In the genomic region with DNA sequence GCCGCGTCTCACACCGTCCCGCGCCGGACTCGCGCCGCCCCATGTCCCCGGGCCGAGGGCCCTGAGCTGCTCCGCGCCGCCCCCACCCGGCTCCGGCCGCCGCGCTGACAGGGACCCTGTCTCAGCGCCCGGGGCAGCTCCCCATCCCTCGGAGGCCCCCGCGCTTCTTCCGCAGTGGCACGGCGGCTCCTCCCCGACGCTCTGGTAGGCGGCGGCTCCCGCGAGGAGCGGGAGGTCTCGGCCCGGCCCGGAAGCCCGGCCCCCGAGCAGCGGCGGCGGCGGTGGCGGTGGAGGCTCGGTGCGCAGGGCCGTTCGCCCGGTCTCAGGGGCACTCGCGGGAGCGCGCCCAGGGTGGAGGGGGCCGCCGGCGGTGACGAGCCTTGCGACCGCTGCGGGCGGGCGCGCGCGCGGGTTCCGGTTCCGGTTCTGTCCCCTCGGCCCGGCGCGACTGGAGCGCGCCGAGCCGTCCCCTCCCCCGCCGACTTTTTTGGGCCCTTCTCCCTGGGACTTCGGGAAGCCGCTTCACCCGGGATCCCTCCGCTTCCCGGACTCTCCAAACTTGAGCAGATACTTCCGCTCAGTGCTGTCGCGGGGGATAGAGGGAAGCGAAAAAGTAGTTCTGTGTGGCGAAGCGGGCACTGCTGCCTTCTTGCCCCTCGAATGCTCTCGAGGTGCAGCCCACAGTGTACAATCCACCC, we compare ENCODE assay signal across 8 mouse cellular contexts. TPM values are rescaled to one million over a fixed set of nuclear protein-coding genes. Genes with fewer than 3 reads are reported as not detected.
A peak's percentile ranks its signal among the peaks of the same experiment; 100 is the strongest.
DNase-seq lines count a peak whose midpoint lies in the region; ATAC-seq and TF ChIP-seq lines count a peak whose summit lies in the region.

No protein-coding gene starts in this region.

- ATAC-seq in cerebellum, adult (ENCODE audit: insufficient number of reproducible peaks, low FRiP score, low TSS enrichment), result peak; percentile 79
- ATAC-seq in forebrain, embryonic 13.5 days, result peak; percentile 87
- peak; percentile 77 for ATAC-seq in heart, postnatal 0 days (ENCODE audit: insufficient read depth, low read depth)
- ATAC-seq in liver, embryonic 15.5 days (ENCODE audit: insufficient read depth), result peak; percentile 71
- ATAC-seq in neural tube, embryonic 14.5 days (ENCODE audit: low read depth), result peak; percentile 89

- DNase-seq in heart, postnatal 0 days (ENCODE audit: low spot score), result peak; percentile 95
- peak; percentile 96 to 97 for DNase-seq in kidney, postnatal 36 days

- H3K4me1 ChIP-seq in ES-Bruce4 (ENCODE audit: control insufficient read depth, insufficient read depth, low read length), result no peaks in the 10 kb centered on the region
- peaks cover 44% of the 10 kb centered on the region for H3K4me1 ChIP-seq in forebrain, embryonic 13.5 days
- H3K4me1 ChIP-seq in heart, postnatal 0 days (ENCODE audit: control insufficient read depth, insufficient read depth), result peaks cover 27% of the 10 kb centered on the region
- H3K4me1 ChIP-seq in liver, embryonic 15.5 days (replicated peaks), result peaks cover 60% of the 10 kb centered on the region
- H3K4me1 ChIP-seq in neural tube, embryonic 14.5 days (ENCODE audit: control insufficient read depth, insufficient read depth, low read length), result peaks cover 22% of the 10 kb centered on the region
- peaks cover 11% of the 10 kb centered on the region for H3K4me1 ChIP-seq in testis, adult 2 months (ENCODE audit: control insufficient read depth, insufficient read depth, low read length)

- no peak for TF ChIP-seq POLR2A in ES-Bruce4 (IDR thresholded peaks at IDR 0.05; ENCODE audit: insufficient read depth, low read length)
- peak; percentile 67; the same call in 1 of the 2 replicates for TF ChIP-seq POLR2A in testis, adult 2 months (IDR thresholded peaks at IDR 0.05; ENCODE audit: control insufficient read depth, low read depth, low read length)

- H3K27ac ChIP-seq in ES-Bruce4 (ENCODE audit: insufficient read depth, low read length), result peak overlapping the region; percentile 21; the same call in 1 of the 2 replicates
- H3K27ac ChIP-seq in forebrain, embryonic 13.5 days, result peak overlapping the region; percentile 90
- H3K27ac ChIP-seq in heart, postnatal 0 days (ENCODE audit: low read depth), result peak overlapping the region; percentile 97
- H3K27ac ChIP-seq in liver, embryonic 15.5 days (replicated peaks), result peak overlapping the region; percentile 97
- peak overlapping the region; percentile 88 for H3K27ac ChIP-seq in neural tube, embryonic 14.5 days (ENCODE audit: low read depth, low read length)
- H3K27ac ChIP-seq in testis, adult 2 months (ENCODE audit: control insufficient read depth, insufficient read depth, low read depth, low read length), result peak overlapping the region; percentile 93

- 0 out of 2 replicates have a peak, but pooled peaks have one; percentile 61 for TF ChIP-seq EP300 in ES-Bruce4 (IDR thresholded peaks at IDR 0.05; ENCODE audit: insufficient read depth, low read depth, low read length)
- peak; percentile 61 for TF ChIP-seq EP300 in heart, postnatal 0 days (IDR thresholded peaks at IDR 0.05; ENCODE audit: low read depth)

- under 1% methylated on average over 49 of the region's 91 CpGs for WGBS in forebrain, embryonic 13.5 days
- under 1% methylated on average over 59 of the region's 91 CpGs for WGBS in heart, postnatal 0 days
- under 1% methylated on average over 84 of the region's 91 CpGs for WGBS in liver, embryonic 15.5 days (ENCODE audit: insufficient replicate concordance)
- WGBS in neural tube, embryonic 14.5 days, result under 1% methylated on average over 81 of the region's 91 CpGs

- H3K27me3 ChIP-seq in ES-Bruce4 (ENCODE audit: control insufficient read depth, insufficient read depth, low read length, poor library complexity, severe bottlenecking), result no peaks in the 10 kb centered on the region
- H3K27me3 ChIP-seq in forebrain, embryonic 13.5 days, result no peaks in the 10 kb centered on the region
- no peaks in the 10 kb centered on the region for H3K27me3 ChIP-seq in heart, postnatal 0 days (ENCODE audit: control insufficient read depth, insufficient read depth, low read length)
- H3K27me3 ChIP-seq in liver, embryonic 15.5 days, result peaks cover 63% of the 10 kb centered on the region
- no peaks in the 10 kb centered on the region for H3K27me3 ChIP-seq in neural tube, embryonic 14.5 days (ENCODE audit: control insufficient read depth, insufficient read depth, low read length)
- H3K27me3 ChIP-seq in testis, adult 2 months (ENCODE audit: control insufficient read depth, insufficient read depth, low read length), result no peaks in the 10 kb centered on the region

- H3K4me3 ChIP-seq in ES-Bruce4 (ENCODE audit: low read depth, low read length), result peak overlapping the region; percentile 94
- H3K4me3 ChIP-seq in forebrain, embryonic 13.5 days, result peak overlapping the region; percentile 81
- peak overlapping the region; percentile 92 for H3K4me3 ChIP-seq in heart, postnatal 0 days (ENCODE audit: low read depth, low read length)
- peak overlapping the region; percentile 93 for H3K4me3 ChIP-seq in liver, embryonic 15.5 days (replicated peaks)
- peak overlapping the region; percentile 89 for H3K4me3 ChIP-seq in neural tube, embryonic 14.5 days (ENCODE audit: low read depth, low read length)
- H3K4me3 ChIP-seq in testis, adult 2 months (ENCODE audit: control insufficient read depth, low read depth, low read length), result peak overlapping the region; percentile 97

- no peaks in the 10 kb centered on the region for H3K36me3 ChIP-seq in ES-Bruce4 (ENCODE audit: control insufficient read depth, insufficient read depth, low read length, poor library complexity, severe bottlenecking)
- H3K36me3 ChIP-seq in forebrain, embryonic 13.5 days (ENCODE audit: poor library complexity, severe bottlenecking), result peaks cover 1% of the 10 kb centered on the region; the same call in 1 of the 2 replicates
- H3K36me3 ChIP-seq in heart, postnatal 0 days (replicated peaks; ENCODE audit: control insufficient read depth, insufficient read depth, low read length), result no peaks in the 10 kb centered on the region
- no peaks in the 10 kb centered on the region for H3K36me3 ChIP-seq in liver, embryonic 15.5 days (replicated peaks)
- H3K36me3 ChIP-seq in neural tube, embryonic 14.5 days (ENCODE audit: control insufficient read depth, insufficient read depth, low read length), result peaks cover 2% of the 10 kb centered on the region
- no peaks in the 10 kb centered on the region for H3K36me3 ChIP-seq in testis, adult 2 months (ENCODE audit: control insufficient read depth, insufficient read depth, low read length)

- peak overlapping the region; percentile 87 for H3K4me2 ChIP-seq in forebrain, embryonic 13.5 days
- H3K4me2 ChIP-seq in heart, postnatal 0 days (ENCODE audit: low read depth, low read length), result peak overlapping the region; percentile 82
- peak overlapping the region; percentile 81 for H3K4me2 ChIP-seq in liver, embryonic 15.5 days
- H3K4me2 ChIP-seq in neural tube, embryonic 14.5 days (ENCODE audit: low read depth, low read length), result peak overlapping the region; percentile 93

- H3K9me3 ChIP-seq in ES-Bruce4 (replicated peaks; ENCODE audit: control insufficient read depth, insufficient read depth, low read length, poor library complexity, severe bottlenecking), result no peaks in the 10 kb centered on the region
- no peaks in the 10 kb centered on the region for H3K9me3 ChIP-seq in forebrain, embryonic 13.5 days (replicated peaks)
- no peaks in the 10 kb centered on the region for H3K9me3 ChIP-seq in heart, postnatal 0 days (replicated peaks; ENCODE audit: control insufficient read depth, low read length)
- no peaks in the 10 kb centered on the region for H3K9me3 ChIP-seq in liver, embryonic 15.5 days (replicated peaks)
- no peaks in the 10 kb centered on the region for H3K9me3 ChIP-seq in neural tube, embryonic 14.5 days (ENCODE audit: control insufficient read depth, low read length)

- TF ChIP-seq CTCF in ES-Bruce4 (IDR thresholded peaks at IDR 0.05; ENCODE audit: low read depth, low read length), result no peak
- TF ChIP-seq CTCF in heart, postnatal 0 days (IDR thresholded peaks at IDR 0.05; ENCODE audit: low read depth), result no peak
- no peak for TF ChIP-seq CTCF in testis, adult 2 months (IDR thresholded peaks at IDR 0.05; ENCODE audit: control insufficient read depth, insufficient read depth, insufficient replicate concordance, low read depth, low read length)

- peak overlapping the region; percentile 95 for H3K9ac ChIP-seq in ES-Bruce4 (ENCODE audit: low read depth, poor library complexity, severe bottlenecking)
- H3K9ac ChIP-seq in forebrain, embryonic 13.5 days, result peak overlapping the region; percentile 88
- peak overlapping the region; percentile 95 for H3K9ac ChIP-seq in heart, postnatal 0 days (replicated peaks; ENCODE audit: low read depth, low read length)
- H3K9ac ChIP-seq in liver, embryonic 15.5 days, result peak overlapping the region; percentile 98
- peak overlapping the region; percentile 91 for H3K9ac ChIP-seq in neural tube, embryonic 14.5 days (replicated peaks; ENCODE audit: low read depth, low read length)

RNA-seq across cellular contexts. Expression of a gene that starts 1.2 kb away (rescaled TPM):
- polyA plus RNA-seq in ES-Bruce4 (2011; ENCODE audit: insufficient read depth, insufficient read length, low read depth, missing spikeins), result 42.6 and 45.6 TPM in 2 replicates
- 14.9 and 15.8 TPM in 2 replicates for polyA plus RNA-seq in forebrain, embryonic 13.5 days (2015; fragmentation: Nextera tagmentation; extraction: Ambion mirVana)
- 57.3 and 63.5 TPM in 2 replicates for total RNA-seq in heart, postnatal 0 days (2014; rRNA removed; ENCODE audit: low replicate concordance)
- 9.3 and 10.3 TPM in 2 replicates for polyA plus RNA-seq in heart, postnatal 0 days (2015; fragmentation: Nextera tagmentation; extraction: Ambion mirVana)
- polyA plus RNA-seq in liver, embryonic 15.5 days (2015; fragmentation: Nextera tagmentation; extraction: Ambion mirVana), result 6.1 and 8.5 TPM in 2 replicates
- 32.4 and 51.4 TPM in 2 replicates for polyA plus RNA-seq in neural tube, embryonic 14.5 days (2014; fragmentation: Nextera tagmentation; extraction: Ambion mirVana)
- polyA plus RNA-seq in testis, adult 2 months (2012; rRNA removed), result 6.9 TPM in 2 replicates

RNA-seq across cellular contexts. Expression of a gene that starts 10.6 kb away (rescaled TPM):
- 10.0 and 10.5 TPM in 2 replicates for polyA plus RNA-seq in ES-Bruce4 (2011; ENCODE audit: insufficient read depth, insufficient read length, low read depth, missing spikeins)
- polyA plus RNA-seq in forebrain, embryonic 13.5 days (2015; fragmentation: Nextera tagmentation; extraction: Ambion mirVana), result 8.9 and 10.1 TPM in 2 replicates
- 5.5 and 7.5 TPM in 2 replicates for total RNA-seq in heart, postnatal 0 days (2014; rRNA removed; ENCODE audit: low replicate concordance)
- polyA plus RNA-seq in heart, postnatal 0 days (2015; fragmentation: Nextera tagmentation; extraction: Ambion mirVana), result 8.0 and 8.1 TPM in 2 replicates
- polyA plus RNA-seq in liver, embryonic 15.5 days (2015; fragmentation: Nextera tagmentation; extraction: Ambion mirVana), result 0.76 and 1.0 TPM in 2 replicates
- polyA plus RNA-seq in neural tube, embryonic 14.5 days (2014; fragmentation: Nextera tagmentation; extraction: Ambion mirVana), result 11.8 and 14.6 TPM in 2 replicates
- 0.30 and 0.80 TPM in 2 replicates for polyA plus RNA-seq in testis, adult 2 months (2012; rRNA removed)

Comparison
In these comparisons a context has a peak if more than half of its experiments do, and no peak if none do; other contexts are left out.
1. Peak in every context shown above with its lines: DNase-seq, ATAC-seq, H3K4me3 ChIP-seq and H3K27ac ChIP-seq.
2. H3K27ac ChIP-seq: peak in every context shown above with its lines; median percentile 97 in heart, postnatal 0 days; 97 in liver, embryonic 15.5 days; 93 in testis, adult 2 months; 90 in forebrain, embryonic 13.5 days; 88 in neural tube, embryonic 14.5 days; 21 in ES-Bruce4.